Mouse (Mus musculus) lung, embryonic 14.5 days (tissue): ENCODE data around the gene D2hgdh. TPM values are rescaled to one million over a fixed set of nuclear protein-coding genes. Genes with fewer than 3 reads are reported as not detected.
A peak's percentile ranks its signal among the peaks of the same experiment; 100 is the strongest.

Experiments
- ATAC-seq: fragments of 200-750 bp; cut with Nextera tagmentation; 2 replicates; pipeline ENCODE4 v1.8.0; 2017; ENCODE audit warnings: mild to moderate bottlenecking, moderate TSS enrichment, moderate library complexity; ENCODE audit not compliant: insufficient read depth
- DNase-seq: peaks from one replicate; pipeline ENCODE4 v3.0.0-alpha.2; 2015
- H3K27ac ChIP-seq: fragments of 300-500 bp; sonication (generic); 2 replicates; pipeline ENCODE4 v1.5.1; 2014; ENCODE audit warnings: low read depth, mild to moderate bottlenecking, moderate library complexity
- H3K27me3 ChIP-seq: fragments of 300-500 bp; sonication (generic); 2 replicates; pipeline ENCODE4 v1.6.1; 2014; ENCODE audit warnings: low read length, control low read depth; ENCODE audit not compliant: insufficient read depth
- H3K36me3 ChIP-seq: fragments of 300-500 bp; sonication (generic); 2 replicates; pipeline ENCODE4 v1.6.1; 2014; ENCODE audit warnings: control low read depth; ENCODE audit not compliant: insufficient read depth
- H3K4me1 ChIP-seq: fragments of 300-500 bp; sonication (generic); 2 replicates; pipeline ENCODE4 v1.6.1; 2014; ENCODE audit warnings: antibody characterized with exemption, control low read depth; ENCODE audit not compliant: insufficient read depth
- H3K4me2 ChIP-seq: fragments of 300-500 bp; sonication (generic); 2 replicates; pipeline ENCODE4 v1.6.1; 2014; ENCODE audit warnings: mild to moderate bottlenecking
- H3K4me3 ChIP-seq: fragments of 300-500 bp; sonication (generic); 2 replicates; pipeline ENCODE4 v1.5.1; 2014; ENCODE audit warnings: low read depth, low read length
- H3K9ac ChIP-seq: fragments of 300-500 bp; sonication (generic); 2 replicates; pipeline ENCODE4 v1.6.1; 2014
- H3K9me3 ChIP-seq: fragments of 300-500 bp; sonication (generic); 2 replicates; pipeline ENCODE4 v1.6.1; 2016; ENCODE audit warnings: low read depth, low read length, control low read depth
- CTCF ChIP-seq: IDR thresholded peaks from 2 replicates; pipeline ENCODE4 v1.5.1; 2016; ENCODE audit warnings: antibody characterized with exemption, low read depth
- WGBS: fragments of 180-500 bp; shearing (Covaris S2); extraction: QIAGEN DNeasy Blood & Tissue Kit; methylation state at CpG from one replicate; pipeline ENCODE4 v1.1.7; 2014; 5-methylcytosine and 5-hydroxymethylcytosine counted together
- polyA plus RNA-seq: library from polyadenylated mRNA; unstranded; fragments of >200 nt; fragmentation: Nextera tagmentation; extraction: Ambion mirVana; gene quantifications from 2 replicates; pipeline ENCODE4 v1.2.1, GENCODE M21; 2014

Gene D2hgdh
- polyA plus RNA-seq, 1 experiment from 2014 or later, result 11.1 TPM

- H3K4me3 ChIP-seq, result peak overlapping the region; percentile 78; the same call in 1 of the 2 replicates
- H3K36me3 ChIP-seq, result peaks cover 48% of the 10 kb centered on the region
- H3K27ac ChIP-seq, result peak overlapping the region; percentile 96; the same call in 1 of the 2 replicates
- DNase-seq (peak; percentile 6), ATAC-seq (no peak)
- no peaks in the 10 kb centered on the region for H3K9me3 ChIP-seq
- 73% methylated on average over 5 of the region's 5 CpGs for WGBS
- H3K4me1 ChIP-seq, result 0 out of 2 replicates have a peak, but pooled peaks cover 12% of the 10 kb centered on the region
- TF ChIP-seq CTCF, result no peak
- no peaks in the 10 kb centered on the region for H3K27me3 ChIP-seq
- H3K4me2 ChIP-seq, result peak overlapping the region; percentile 78
- H3K9ac ChIP-seq, result no peak overlapping the region; the same call in 1 of the 2 replicates
These were observed 21.9 kb upstream of the D2hgdh start for GRCm38 (mm10) chr1:93802771-93803170.

GRCm38 (mm10) chr1:93803556-93804507 is 20.9 kb upstream of the D2hgdh start, which contains the start of gene Ing5:
TSS of gene Ing5 (plus strand) at chr1:93803965.
- Histone ChIP-seq H3K4me1 (0 out of 2 replicates have a peak, but pooled peaks cover 12% of the 10 kb centered on the region), H3K27me3 (no peaks in the 10 kb centered on the region), H3K27ac (peak within 1 kb of the TSS; percentile 96), H3K9ac (peak within 1 kb of the TSS; percentile 86), H3K9me3 (no peaks in the 10 kb centered on the region), H3K4me2 (peak within 1 kb of the TSS; percentile 78), H3K4me3 (peak within 1 kb of the TSS; percentile 78), H3K36me3 (peaks cover 49% of the 10 kb centered on the region)
- WGBS, result under 1% methylated on average over 86 of the region's 94 CpGs
- ATAC-seq (peak; percentile 92), DNase-seq (peak; percentile 99)
- TF ChIP-seq CTCF, result peak; percentile 95

GRCm38 (mm10) chr1:93804818-93805217 is 19.9 kb upstream of the D2hgdh start:
- peak overlapping the region; percentile 86 for H3K9ac ChIP-seq
- 61% methylated on average over 4 of the region's 4 CpGs for WGBS
- H3K27me3 ChIP-seq, result no peaks in the 10 kb centered on the region
- peak overlapping the region; percentile 78 for H3K4me3 ChIP-seq
- no peak for ATAC-seq
- no peaks in the 10 kb centered on the region for H3K9me3 ChIP-seq
- peaks cover 47% of the 10 kb centered on the region for H3K36me3 ChIP-seq
- no peak for TF ChIP-seq CTCF
- H3K4me2 ChIP-seq, result peak overlapping the region; percentile 78
- DNase-seq, result no peak
- 0 out of 2 replicates have a peak, but pooled peaks cover 12% of the 10 kb centered on the region for H3K4me1 ChIP-seq
- H3K27ac ChIP-seq, result no peak overlapping the region

GRCm38 (mm10) chr1:93805221-93805951 is 19.3 kb upstream of the D2hgdh start:
- Histone ChIP-seq H3K9ac (no peak overlapping the region), H3K27me3 (no peaks in the 10 kb centered on the region), H3K4me1 (0 out of 2 replicates have a peak, but pooled peaks cover 12% of the 10 kb centered on the region), H3K36me3 (peaks cover 46% of the 10 kb centered on the region), H3K4me2 (peak overlapping the region; percentile 78), H3K9me3 (no peaks in the 10 kb centered on the region), H3K27ac (no peak overlapping the region), H3K4me3 (no peak overlapping the region)
- DNase-seq (no peak), ATAC-seq (no peak)
- WGBS, result 71% methylated on average over 5 of the region's 5 CpGs
- TF ChIP-seq CTCF, result no peak

- peaks cover 77% of the 10 kb centered on the region for H3K36me3 ChIP-seq
- WGBS, result 75% methylated on average over 4 of the region's 4 CpGs
These were observed 15.8 kb upstream of the D2hgdh start for GRCm38 (mm10) chr1:93808871-93809270.

GRCm38 (mm10) chr1:93810011-93810410 is 14.7 kb upstream of the D2hgdh start:
- WGBS, result 91% methylated on average over 3 of the region's 3 CpGs
- H3K9ac ChIP-seq, result no peak overlapping the region
- no peak overlapping the region for H3K4me2 ChIP-seq
- no peaks in the 10 kb centered on the region for H3K27me3 ChIP-seq
- no peak overlapping the region for H3K4me3 ChIP-seq
- no peak overlapping the region for H3K27ac ChIP-seq
- no peaks in the 10 kb centered on the region for H3K9me3 ChIP-seq
- DNase-seq (no peak), ATAC-seq (no peak)
- no peak for TF ChIP-seq CTCF
- peaks cover 88% of the 10 kb centered on the region for H3K36me3 ChIP-seq
- no peaks in the 10 kb centered on the region for H3K4me1 ChIP-seq

More at GRCm38 (mm10) chr1:93808871-93809270, 15.8 kb upstream of the D2hgdh start:
- TF ChIP-seq CTCF, result no peak
- Histone ChIP-seq H3K27ac (no peak overlapping the region), H3K4me3 (no peak overlapping the region), H3K27me3 (no peaks in the 10 kb centered on the region), H3K4me2 (no peak overlapping the region), H3K9me3 (no peaks in the 10 kb centered on the region), H3K4me1 (0 out of 2 replicates have a peak, but pooled peaks cover 4% of the 10 kb centered on the region), H3K9ac (no peak overlapping the region)
- ATAC-seq (no peak), DNase-seq (no peak)
